Mouse (Mus musculus) heart, postnatal 0 days (tissue): Measurements from ENCODE around the gene Rasal1. TPM values are rescaled to one million over a fixed set of nuclear protein-coding genes. Genes with fewer than 3 reads are reported as not detected.
A peak's percentile ranks its signal among the peaks of the same experiment; 100 is the strongest.

Experiments
- ATAC-seq: fragments of 200-750 bp; cut with Nextera tagmentation; 2 replicates; pipeline ENCODE4 v1.8.0; 2017; ENCODE audit warnings: low read depth, moderate number of reproducible peaks, moderate library complexity; ENCODE audit not compliant: insufficient read depth
- DNase-seq: peaks from one replicate; pipeline ENCODE4 v3.0.0-alpha.2; 2016; ENCODE audit warnings: low spot score
- H3K27ac ChIP-seq: fragments of 300-500 bp; sonication (generic); 2 replicates; pipeline ENCODE4 v1.5.1; 2014; ENCODE audit warnings: low read depth, mild to moderate bottlenecking
- H3K27me3 ChIP-seq: fragments of 300-500 bp; sonication (generic); 2 replicates; pipeline ENCODE4 v1.6.1; 2014; ENCODE audit warnings: low read length, mixed read lengths; ENCODE audit not compliant: control insufficient read depth, insufficient read depth
- H3K36me3 ChIP-seq: fragments of 300-500 bp; sonication (generic); replicated peaks from 2 replicates; pipeline ENCODE4 v1.6.1; 2014; ENCODE audit warnings: low read length, mixed read lengths; ENCODE audit not compliant: control insufficient read depth, insufficient read depth
- H3K4me1 ChIP-seq: fragments of 300-500 bp; sonication (generic); 2 replicates; pipeline ENCODE4 v1.6.1; 2014; ENCODE audit warnings: antibody characterized with exemption; ENCODE audit not compliant: control insufficient read depth, insufficient read depth
- H3K4me2 ChIP-seq: fragments of 300-500 bp; sonication (generic); 2 replicates; pipeline ENCODE4 v1.6.1; 2014; ENCODE audit warnings: low read depth, mild to moderate bottlenecking, low read length, moderate library complexity
- H3K4me3 ChIP-seq: fragments of 300-500 bp; sonication (generic); 2 replicates; pipeline ENCODE4 v1.5.1; 2014; ENCODE audit warnings: low read depth, low read length
- H3K9ac ChIP-seq: fragments of 300-500 bp; sonication (generic); replicated peaks from 2 replicates; pipeline ENCODE4 v1.6.1; 2014; ENCODE audit warnings: low read depth, low read length, mixed read lengths
- H3K9me3 ChIP-seq: fragments of 300-500 bp; sonication (generic); replicated peaks from 2 replicates; pipeline ENCODE4 v1.6.1; 2016; ENCODE audit warnings: low read length; ENCODE audit not compliant: control insufficient read depth
- CTCF ChIP-seq: IDR thresholded peaks from 2 replicates; pipeline ENCODE4 v1.5.1; 2016; ENCODE audit warnings: antibody characterized with exemption, control low read depth, low read depth
- EP300 ChIP-seq: IDR thresholded peaks from 2 replicates; pipeline ENCODE4 v1.6.1; 2016; ENCODE audit warnings: antibody characterized with exemption, low read depth
- WGBS: fragments of 180-500 bp; shearing (Covaris S2); extraction: QIAGEN DNeasy Blood & Tissue Kit; methylation state at CpG from one replicate; pipeline ENCODE4 v1.1.7; 2014; 5-methylcytosine and 5-hydroxymethylcytosine counted together
- polyA plus RNA-seq: library from polyadenylated mRNA; unstranded; fragments of >200 nt; fragmentation: Nextera tagmentation; extraction: Ambion mirVana; gene quantifications from 2 replicates; pipeline ENCODE4 v1.2.1, GENCODE M21; 2015
- total RNA-seq: library from RNA; depleted of rRNA; stranded (reverse); fragments of >200 nt; gene quantifications from 2 replicates; pipeline ENCODE4 v1.2.3, GENCODE M21; 2014; ENCODE audit warnings: low replicate concordance

The Rasal1 gene
- total and polyA plus RNA-seq, 2 experiments from 2014 or later = not detected

DNA sequence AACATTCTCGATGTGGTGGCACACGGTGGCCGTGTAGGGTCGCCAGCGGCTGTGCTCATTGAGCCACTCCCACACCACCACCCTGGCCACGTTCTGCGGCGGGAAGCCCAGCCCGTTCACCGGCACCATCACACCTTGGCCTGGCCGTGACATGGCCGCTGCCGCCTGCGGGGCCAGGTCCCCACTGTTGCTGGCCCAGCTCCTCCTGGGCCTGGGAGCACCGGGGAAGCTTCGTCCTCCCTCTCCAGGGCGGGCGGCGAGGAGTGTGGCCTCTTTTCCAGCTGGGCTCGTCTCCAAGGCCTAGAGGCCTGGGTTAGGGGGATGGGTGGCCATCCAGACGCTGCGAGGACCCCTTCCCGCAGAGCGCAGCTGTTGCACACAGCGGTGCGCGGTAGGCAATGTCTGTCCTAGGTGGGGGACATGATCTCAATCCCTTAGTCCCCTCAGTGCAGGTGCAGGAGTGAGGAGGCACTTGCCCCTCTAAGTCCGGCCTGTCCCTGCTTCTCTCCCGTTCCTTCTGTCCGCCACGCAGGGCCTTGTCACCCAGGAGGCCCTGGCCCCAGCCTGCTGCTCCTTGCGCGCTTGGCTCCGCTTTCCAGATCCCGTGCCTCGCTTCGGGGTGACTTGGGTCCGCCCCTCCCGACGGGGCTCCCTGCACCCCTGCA, 61.7 kb downstream of the Rasal1 start:
- TF ChIP-seq CTCF (no peak), EP300 (no peak)
- Histone ChIP-seq H3K4me2 (peak overlapping the region; percentile 52), H3K9me3 (no peaks in the 10 kb centered on the region), H3K27ac (no peak overlapping the region), H3K36me3 (no peaks in the 10 kb centered on the region), H3K4me3 (peak overlapping the region; percentile 39), H3K27me3 (peaks cover 96% of the 10 kb centered on the region), H3K4me1 (peaks cover 11% of the 10 kb centered on the region; the same call in 1 of the 2 replicates), H3K9ac (no peak overlapping the region)
- peak; percentile 22; the same call in 1 of the 2 replicates for ATAC-seq
- WGBS = 2% methylated on average over 39 of the region's 40 CpGs
- no peak for DNase-seq

DNA sequence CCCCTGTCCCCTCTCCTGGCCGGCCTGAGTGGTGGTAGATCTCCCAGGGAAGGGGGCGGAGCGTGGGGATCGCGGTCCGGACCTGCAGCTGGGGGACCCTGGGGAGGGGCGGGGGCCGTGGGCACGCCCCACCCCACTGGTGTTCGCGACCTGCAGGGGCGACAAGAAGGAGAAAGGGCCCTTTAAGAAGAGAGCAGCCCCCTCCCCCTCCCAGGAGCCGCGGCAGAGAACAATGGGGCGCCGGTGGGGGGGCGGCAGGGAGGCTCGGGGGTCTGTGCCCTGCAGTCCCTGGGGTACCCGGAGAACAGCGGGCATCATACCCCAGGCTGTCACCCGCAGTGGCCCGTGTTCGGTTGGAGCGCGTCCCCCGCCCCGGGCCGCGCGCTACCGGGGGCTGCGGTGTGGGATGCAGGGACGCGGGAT, 62.2 kb downstream of the Rasal1 start:
- Histone ChIP-seq H3K36me3 (no peaks in the 10 kb centered on the region), H3K27ac (no peak overlapping the region), H3K4me3 (peak overlapping the region; percentile 39), H3K4me2 (peak overlapping the region; percentile 52), H3K9me3 (no peaks in the 10 kb centered on the region), H3K27me3 (peaks cover 93% of the 10 kb centered on the region), H3K4me1 (peaks cover 11% of the 10 kb centered on the region; the same call in 1 of the 2 replicates), H3K9ac (no peak overlapping the region)
- TF ChIP-seq CTCF = no peak
- DNase-seq = no peak
- WGBS = 2% methylated on average over 27 of the region's 34 CpGs
- ATAC-seq = no peak

DNA sequence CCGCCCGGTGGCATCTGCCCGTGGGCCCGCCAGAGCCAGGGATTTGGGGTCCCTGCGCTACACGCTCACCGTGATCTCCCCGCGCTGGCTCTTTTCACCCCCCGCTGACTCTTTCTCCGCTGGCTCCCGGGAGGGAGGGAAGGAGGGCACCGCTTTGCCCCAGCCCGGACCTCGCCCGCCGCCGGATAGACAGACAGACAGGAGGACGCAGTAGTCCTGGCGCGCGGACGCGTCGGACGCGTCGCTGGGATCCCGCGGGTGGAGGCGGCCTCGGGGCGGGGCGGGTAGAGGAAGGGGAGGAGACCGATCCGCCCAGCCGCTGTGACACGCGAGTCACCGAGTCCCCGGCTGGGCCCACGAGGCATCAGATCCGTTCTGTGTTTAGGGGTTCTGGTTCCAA, 62.8 kb downstream of the Rasal1 start:
- ATAC-seq (no peak), DNase-seq (no peak)
- WGBS = 1% methylated on average over 42 of the region's 43 CpGs
- peaks cover 11% of the 10 kb centered on the region; the same call in 1 of the 2 replicates for H3K4me1 ChIP-seq
- no peak overlapping the region for H3K9ac ChIP-seq
- peaks cover 87% of the 10 kb centered on the region for H3K27me3 ChIP-seq
- peak overlapping the region; percentile 52 for H3K4me2 ChIP-seq
- no peak for TF ChIP-seq CTCF
- TF ChIP-seq EP300 = no peak
- H3K27ac ChIP-seq = no peak overlapping the region
- H3K36me3 ChIP-seq = no peaks in the 10 kb centered on the region
- peak overlapping the region; percentile 39 for H3K4me3 ChIP-seq
- H3K9me3 ChIP-seq = no peaks in the 10 kb centered on the region

DNA sequence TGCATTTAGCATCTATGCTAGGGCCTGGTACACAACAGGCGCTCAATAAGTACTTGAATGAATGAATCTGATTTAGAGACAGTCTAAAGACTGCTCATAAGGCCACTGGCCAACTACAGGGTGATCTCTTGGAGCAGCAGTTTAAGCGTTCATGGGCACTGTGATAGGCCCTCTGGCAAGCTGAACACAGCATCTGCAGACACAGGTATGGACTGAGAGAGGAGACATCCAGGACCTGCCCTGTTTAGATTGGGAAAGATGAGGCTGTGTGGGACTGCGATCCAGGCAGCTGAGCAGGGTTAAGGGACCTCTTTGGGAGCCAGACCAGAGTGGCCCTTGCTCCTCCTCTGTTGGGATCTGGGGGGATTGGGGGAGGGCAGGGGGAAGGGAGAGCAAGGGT, 63.2 kb downstream of the Rasal1 start, which contains the start of gene Dtx1:
Gene Dtx1, minus strand, starts transcription at position 101 of the 400 bp plus-strand sequence.
- TF ChIP-seq EP300 (no peak), CTCF (no peak)
- ATAC-seq (no peak), DNase-seq (no peak)
- Histone ChIP-seq H3K4me1 (peaks cover 11% of the 10 kb centered on the region; the same call in 1 of the 2 replicates), H3K9ac (no peak within 1 kb of the TSS), H3K9me3 (no peaks in the 10 kb centered on the region), H3K4me3 (peak within 1 kb of the TSS; percentile 39), H3K36me3 (no peaks in the 10 kb centered on the region), H3K4me2 (peak within 1 kb of the TSS; percentile 52), H3K27me3 (peaks cover 83% of the 10 kb centered on the region), H3K27ac (no peak within 1 kb of the TSS)
- 33% methylated on average over 3 of the region's 3 CpGs for WGBS

DNA sequence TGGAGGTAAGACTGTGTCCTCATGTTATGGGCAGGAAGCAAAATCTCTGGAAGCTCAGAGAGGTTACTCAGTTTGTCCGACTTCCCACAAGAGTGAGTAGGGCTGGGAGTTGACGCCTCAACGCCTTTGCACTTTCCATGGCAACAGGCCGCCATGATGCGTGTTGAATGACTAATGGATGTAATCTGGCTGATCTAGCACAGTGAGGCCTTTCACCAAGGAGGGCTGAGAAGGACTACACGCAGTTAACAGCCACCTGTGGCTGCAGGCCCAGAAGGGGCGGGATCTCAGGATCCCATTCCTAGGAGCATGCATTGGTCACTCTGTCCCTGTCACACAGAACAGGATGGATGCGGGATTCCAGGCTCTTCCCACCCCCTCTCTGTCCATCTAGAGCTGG, 64.1 kb downstream of the Rasal1 start:
- no peak overlapping the region for H3K4me2 ChIP-seq
- H3K27ac ChIP-seq = no peak overlapping the region
- DNase-seq (no peak), ATAC-seq (no peak)
- peaks cover 11% of the 10 kb centered on the region; the same call in 1 of the 2 replicates for H3K4me1 ChIP-seq
- H3K27me3 ChIP-seq = peaks cover 75% of the 10 kb centered on the region
- TF ChIP-seq CTCF (no peak), EP300 (no peak)
- 67% methylated on average over 8 of the region's 8 CpGs for WGBS
- no peak overlapping the region for H3K9ac ChIP-seq
- no peaks in the 10 kb centered on the region for H3K9me3 ChIP-seq
- H3K36me3 ChIP-seq = no peaks in the 10 kb centered on the region
- H3K4me3 ChIP-seq = no peak overlapping the region

DNA sequence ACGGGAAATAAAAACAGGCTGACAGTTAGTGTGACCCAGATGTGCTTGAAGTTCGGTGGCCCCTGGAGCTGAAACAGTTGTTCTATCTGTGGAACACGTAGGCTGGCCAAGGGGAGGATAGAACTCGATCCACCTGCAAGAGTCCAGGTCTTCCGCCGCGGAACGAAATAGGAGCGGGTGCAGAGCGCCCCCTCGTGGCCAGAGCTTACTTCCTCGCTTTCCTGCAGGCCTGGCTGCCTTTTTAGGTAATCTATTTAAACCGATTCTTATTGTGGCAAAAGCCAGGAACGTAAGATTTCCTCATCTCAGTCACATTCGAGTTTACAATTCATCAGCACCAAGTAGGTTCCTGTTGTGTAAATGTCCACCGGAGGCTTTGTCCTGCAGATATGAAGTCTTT, 65.7 kb downstream of the Rasal1 start:
- Histone ChIP-seq H3K4me2 (no peak overlapping the region), H3K36me3 (no peaks in the 10 kb centered on the region), H3K27ac (no peak overlapping the region), H3K4me3 (no peak overlapping the region), H3K4me1 (peaks cover 11% of the 10 kb centered on the region; the same call in 1 of the 2 replicates), H3K9ac (no peak overlapping the region), H3K27me3 (peaks cover 59% of the 10 kb centered on the region), H3K9me3 (0 out of 2 replicates have a peak, but pooled peaks cover under 1% of the 10 kb centered on the region)
- ATAC-seq = no peak
- 4% methylated on average over 16 of the region's 16 CpGs for WGBS
- peak; percentile 24 for DNase-seq
- no peak for TF ChIP-seq EP300
- peak; percentile 74 for TF ChIP-seq CTCF
